Mouse (Mus musculus): ENCODE results near the gene Zfp46.

The Zfp46 gene

GRCm38 (mm10) chr4:136284455-136284854 lies at the start of gene Zfp46:
Gene Zfp46, plus strand, starts transcription at chr4:136284683.
- peak; percentile 42 to 73 for DNase-seq (ENCODE audit: low spot score in 2 of 2)

GRCm38 (mm10) chr4:136238669-136239068 lies 45.8 kb upstream of the Zfp46 start:
- no peak for DNase-seq (ENCODE audit: low spot score in 2 of 2)

- DNase-seq (ENCODE audit: low spot score in 2 of 2), result no peak
Measured at GRCm38 (mm10) chr4:136239111-136239510, 45.4 kb upstream of the Zfp46 start.

- peak; percentile 69 to 85 for DNase-seq (ENCODE audit: low spot score in 2 of 2)
Measured at GRCm38 (mm10) chr4:136239622-136240021, 44.9 kb upstream of the Zfp46 start.

GRCm38 (mm10) chr4:136240123-136240522 lies 44.4 kb upstream of the Zfp46 start:
- DNase-seq (ENCODE audit: low spot score in 2 of 2), result no peak

GRCm38 (mm10) chr4:136240955-136241354 lies 43.5 kb upstream of the Zfp46 start:
- DNase-seq (ENCODE audit: low spot score in 2 of 2), result no peak

GRCm38 (mm10) chr4:136242065-136242703 lies 42.3 kb upstream of the Zfp46 start:
- no peak for DNase-seq (ENCODE audit: low spot score in 2 of 2)

- DNase-seq (ENCODE audit: low spot score in 2 of 2), result no peak
Measured at GRCm38 (mm10) chr4:136242728-136243127, 41.8 kb upstream of the Zfp46 start.

- no peak for DNase-seq (ENCODE audit: low spot score in 2 of 2)
Measured at GRCm38 (mm10) chr4:136244208-136244607, 40.3 kb upstream of the Zfp46 start.

- DNase-seq (ENCODE audit: low spot score in 2 of 2), result no peak
Measured at GRCm38 (mm10) chr4:136245681-136246080, 38.8 kb upstream of the Zfp46 start.

GRCm38 (mm10) chr4:136246568-136246969 lies 37.9 kb upstream of the Zfp46 start:
- no peak for DNase-seq (ENCODE audit: low spot score in 2 of 2)

GRCm38 (mm10) chr4:136247386-136247728 lies 37.1 kb upstream of the Zfp46 start:
- DNase-seq (ENCODE audit: low spot score in 2 of 2), result no peak

- no peak for DNase-seq (ENCODE audit: low spot score in 2 of 2)
Measured at GRCm38 (mm10) chr4:136247729-136248463, 36.6 kb upstream of the Zfp46 start, which contains the start of gene Tcea3. Gene Tcea3, plus strand, starts transcription at chr4:136247729.

GRCm38 (mm10) chr4:136248464-136249331 lies 35.8 kb upstream of the Zfp46 start:
- no peak for DNase-seq (ENCODE audit: low spot score in 2 of 2)

GRCm38 (mm10) chr4:136249332-136249647 lies 35.2 kb upstream of the Zfp46 start:
- no peak for DNase-seq (ENCODE audit: low spot score in 2 of 2)

GRCm38 (mm10) chr4:136249780-136250179 lies 34.7 kb upstream of the Zfp46 start:
- no peak for DNase-seq (ENCODE audit: low spot score in 2 of 2)

- DNase-seq (ENCODE audit: low spot score in 2 of 2), result no peak
Measured at GRCm38 (mm10) chr4:136255919-136256318, 28.6 kb upstream of the Zfp46 start.

- DNase-seq (ENCODE audit: low spot score in 2 of 2), result no peak
Measured at GRCm38 (mm10) chr4:136256696-136257095, 27.8 kb upstream of the Zfp46 start.

- DNase-seq (ENCODE audit: low spot score in 2 of 2), result no peak
Measured at GRCm38 (mm10) chr4:136259916-136260315, 24.6 kb upstream of the Zfp46 start.

GRCm38 (mm10) chr4:136260491-136261180 lies 23.8 kb upstream of the Zfp46 start:
- peak; percentile 80 to 88 for DNase-seq (ENCODE audit: low spot score in 2 of 2)

GRCm38 (mm10) chr4:136261912-136262311 lies 22.6 kb upstream of the Zfp46 start:
- DNase-seq (ENCODE audit: low spot score in 2 of 2), result no peak

- DNase-seq (ENCODE audit: low spot score in 2 of 2), result no peak
Measured at GRCm38 (mm10) chr4:136263555-136263954, 20.9 kb upstream of the Zfp46 start.
